Mouse (Mus musculus) hindbrain, embryonic 12.5 days (tissue): ENCODE results near the gene Tiam1. TPM values are rescaled to one million over a fixed set of nuclear protein-coding genes. Genes with fewer than 3 reads are reported as not detected.

Experiments used
- ATAC-seq: fragments of 200-750 bp; cut with Nextera tagmentation; 2 replicates; pipeline ENCODE4 v1.8.0; 2017; ENCODE audit warnings: moderate TSS enrichment; ENCODE audit not compliant: low FRiP score
- H3K27ac ChIP-seq: fragments of 300-500 bp; sonication (generic); 2 replicates; pipeline ENCODE4 v1.5.1; 2016; ENCODE audit warnings: mild to moderate bottlenecking
- H3K27me3 ChIP-seq: fragments of 300-500 bp; sonication (generic); 2 replicates; pipeline ENCODE4 v1.6.1; 2016; ENCODE audit warnings: mild to moderate bottlenecking
- H3K36me3 ChIP-seq: fragments of 300-500 bp; sonication (generic); 2 replicates; pipeline ENCODE4 v1.6.1; 2016; ENCODE audit warnings: mild to moderate bottlenecking
- H3K4me1 ChIP-seq: fragments of 300-500 bp; sonication (generic); 2 replicates; pipeline ENCODE4 v1.6.1; 2016
- H3K4me2 ChIP-seq: fragments of 300-500 bp; sonication (generic); replicated peaks from 2 replicates; pipeline ENCODE4 v1.6.1; 2016; ENCODE audit warnings: mild to moderate bottlenecking
- H3K4me3 ChIP-seq: fragments of 300-500 bp; sonication (generic); 2 replicates; pipeline ENCODE4 v1.5.1; 2016; ENCODE audit warnings: mild to moderate bottlenecking
- H3K9ac ChIP-seq: fragments of 300-500 bp; sonication (generic); 2 replicates; pipeline ENCODE4 v1.6.1; 2016; ENCODE audit warnings: mild to moderate bottlenecking, moderate library complexity
- H3K9me3 ChIP-seq: fragments of 300-500 bp; sonication (generic); replicated peaks from 2 replicates; pipeline ENCODE4 v1.6.1; 2016; ENCODE audit warnings: mild to moderate bottlenecking
- WGBS: fragments of 180-500 bp; shearing (Covaris S2); methylation state at CpG from one replicate; pipeline ENCODE4 v1.1.7; 2016; 5-methylcytosine and 5-hydroxymethylcytosine counted together
- polyA plus RNA-seq: library from polyadenylated mRNA; unstranded; fragments of >200 nt; fragmentation: Nextera tagmentation; extraction: Ambion mirVana; gene quantifications from 2 replicates; pipeline ENCODE4 v1.2.1, GENCODE M21; 2016

The Tiam1 gene
- polyA plus RNA-seq, 1 experiment from 2014 or later: 25.7 TPM

DNA sequence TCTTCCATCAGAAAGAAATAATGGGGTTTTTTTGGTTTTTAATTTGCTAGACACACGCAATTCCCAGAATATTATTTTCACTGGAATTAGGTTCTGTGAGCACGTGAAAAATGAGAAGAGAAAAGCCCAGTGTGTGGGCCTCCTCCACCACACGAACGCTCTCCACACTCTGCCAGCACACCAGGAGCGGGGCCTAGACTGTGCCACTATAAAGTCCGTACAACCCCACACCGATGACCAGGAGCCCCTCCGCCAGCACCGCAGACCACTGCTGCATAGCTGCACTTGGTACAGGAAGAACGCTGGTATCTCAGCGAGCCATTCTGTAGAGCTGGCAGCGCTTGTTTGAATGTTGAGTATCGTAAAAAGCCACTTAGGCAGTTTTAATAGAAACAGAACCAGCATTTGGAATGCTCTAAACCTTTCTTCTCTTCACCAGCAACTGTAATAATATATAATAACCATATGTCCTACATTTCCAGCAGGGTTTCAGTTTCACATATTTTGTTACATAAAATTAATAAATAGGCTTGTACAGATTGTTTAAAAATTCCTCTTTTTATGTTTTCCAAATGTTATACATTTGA lies 136.1 kb downstream of the Tiam1 start:
- Histone ChIP-seq H3K9me3 (no peaks in the 10 kb centered on the region), H3K9ac (no peak overlapping the region), H3K4me3 (no peak overlapping the region), H3K27me3 (no peaks in the 10 kb centered on the region), H3K36me3 (no peaks in the 10 kb centered on the region), H3K4me1 (peaks cover 14% of the 10 kb centered on the region), H3K27ac (no peak overlapping the region), H3K4me2 (no peak overlapping the region)
- WGBS: 84% methylated on average over 13 of the region's 13 CpGs
- ATAC-seq: no peak

DNA sequence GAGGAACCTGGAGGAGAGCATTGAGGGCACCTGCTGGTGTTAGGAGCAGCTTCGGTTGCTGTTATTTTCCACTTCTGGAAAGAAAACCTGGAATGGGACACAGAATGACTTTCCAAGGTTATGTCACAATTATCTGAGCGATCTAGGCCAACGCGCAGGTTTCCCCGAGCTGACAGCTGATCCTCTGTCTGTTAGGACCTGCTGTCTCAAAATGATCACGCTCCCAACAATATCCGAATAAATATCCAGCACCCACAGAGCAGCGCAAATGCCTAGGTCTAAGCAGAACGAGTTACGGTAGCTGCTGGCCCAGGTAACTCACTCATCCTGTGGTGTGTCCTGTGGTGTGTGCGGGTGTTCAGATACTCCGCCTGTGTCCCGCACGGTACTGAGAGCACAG lies 140.0 kb downstream of the Tiam1 start:
- no peak for ATAC-seq
- Histone ChIP-seq H3K4me1 (no peaks in the 10 kb centered on the region), H3K36me3 (no peaks in the 10 kb centered on the region), H3K4me3 (no peak overlapping the region), H3K27me3 (no peaks in the 10 kb centered on the region), H3K4me2 (no peak overlapping the region), H3K9me3 (no peaks in the 10 kb centered on the region), H3K9ac (no peak overlapping the region), H3K27ac (no peak overlapping the region)
- WGBS: 97% methylated on average over 14 of the region's 14 CpGs

DNA sequence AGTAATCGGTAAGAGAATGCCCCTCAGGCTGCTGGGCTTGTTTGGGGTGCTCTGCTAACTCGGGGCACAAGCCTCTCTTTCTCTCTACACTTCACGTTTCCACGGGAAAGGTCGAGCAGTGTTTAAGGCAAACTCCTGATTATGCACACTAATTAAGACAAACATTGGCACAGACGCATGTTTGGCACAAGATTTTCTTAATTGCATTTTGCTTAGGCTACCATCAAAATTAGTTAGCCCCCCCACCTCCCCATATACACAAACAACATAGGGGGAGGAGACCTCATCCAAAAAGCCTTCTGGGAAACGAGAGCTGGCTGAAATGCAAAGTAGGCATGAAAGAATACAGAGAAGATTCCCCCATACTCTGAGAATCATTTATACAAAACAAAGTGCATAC lies 148.4 kb downstream of the Tiam1 start:
- 81% methylated on average over 7 of the region's 7 CpGs for WGBS
- H3K4me3 ChIP-seq: no peak overlapping the region
- no peak overlapping the region for H3K4me2 ChIP-seq
- ATAC-seq: no peak
- H3K27me3 ChIP-seq: no peaks in the 10 kb centered on the region
- no peak overlapping the region for H3K9ac ChIP-seq
- peaks cover 4% of the 10 kb centered on the region for H3K4me1 ChIP-seq
- H3K27ac ChIP-seq: no peak overlapping the region
- H3K36me3 ChIP-seq: peaks cover 4% of the 10 kb centered on the region; the same call in 1 of the 2 replicates
- 0 out of 2 replicates have a peak, but pooled peaks cover 4% of the 10 kb centered on the region for H3K9me3 ChIP-seq

DNA sequence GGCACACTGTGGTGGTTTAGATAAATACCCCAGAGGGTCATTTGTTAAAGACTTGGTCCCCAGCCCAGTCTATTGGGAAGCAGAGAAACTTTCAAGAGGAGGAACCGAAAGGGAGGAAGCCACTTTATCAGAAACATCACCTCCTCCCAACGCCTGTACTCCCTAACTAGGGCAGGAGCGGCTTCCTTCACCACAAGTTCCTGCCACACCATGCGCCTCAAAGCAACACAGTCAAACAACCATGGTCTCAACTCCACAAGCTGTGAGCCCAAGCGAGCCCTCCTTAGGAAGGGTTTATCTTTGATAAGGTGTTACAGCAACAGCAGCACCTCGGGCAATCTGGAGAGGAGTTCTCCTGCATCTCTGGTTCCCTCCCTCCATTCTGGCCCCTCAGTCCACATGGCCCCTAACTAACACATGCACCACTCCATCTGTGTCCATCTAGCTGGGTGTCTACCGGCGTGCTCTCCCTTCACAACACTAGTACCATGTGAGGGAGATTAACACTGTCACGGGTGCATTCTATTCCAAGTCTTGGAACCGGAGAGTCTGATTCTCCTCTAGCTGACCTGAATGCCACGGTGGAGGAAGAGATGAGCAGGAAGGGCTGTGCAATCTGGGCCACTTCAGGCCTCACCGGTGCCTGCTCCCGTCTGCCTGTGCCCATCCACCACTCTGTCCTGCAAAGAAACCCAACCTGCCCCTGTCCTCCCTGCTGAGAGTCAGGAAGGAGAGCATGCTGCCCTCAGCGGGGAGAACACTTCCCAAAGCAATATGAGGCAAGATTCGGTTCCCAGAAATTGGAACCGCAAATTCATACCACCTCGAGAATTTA lies 149.4 kb downstream of the Tiam1 start:
- ATAC-seq: no peak
- 80% methylated on average over 17 of the region's 17 CpGs for WGBS
- Histone ChIP-seq H3K27ac (no peak overlapping the region), H3K4me2 (no peak overlapping the region), H3K27me3 (no peaks in the 10 kb centered on the region), H3K4me1 (peaks cover 4% of the 10 kb centered on the region), H3K9ac (no peak overlapping the region), H3K4me3 (no peak overlapping the region), H3K9me3 (0 out of 2 replicates have a peak, but pooled peaks cover 4% of the 10 kb centered on the region), H3K36me3 (peaks cover 4% of the 10 kb centered on the region; the same call in 1 of the 2 replicates)

DNA sequence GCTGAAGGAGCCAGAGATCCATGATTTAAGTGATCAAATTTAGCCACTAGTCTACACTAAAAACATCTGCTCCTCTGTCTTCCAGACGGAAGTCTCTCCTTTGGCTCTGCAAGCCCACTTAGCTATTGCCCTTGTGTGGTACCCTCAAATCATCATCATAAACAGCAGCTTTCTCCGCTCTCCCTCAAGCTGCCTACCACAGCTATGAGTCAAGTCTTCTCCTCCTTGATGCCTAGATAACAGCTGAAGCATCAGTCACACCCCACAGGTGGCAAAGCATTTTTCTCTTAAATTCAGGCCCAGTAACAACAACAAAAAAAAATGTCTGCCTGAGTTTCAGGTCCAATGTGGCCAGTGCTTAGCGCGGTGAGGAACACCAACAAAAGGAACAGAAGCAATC lies 150.1 kb downstream of the Tiam1 start:
- 0 out of 2 replicates have a peak, but pooled peaks cover 4% of the 10 kb centered on the region for H3K9me3 ChIP-seq
- 97% methylated on average over 4 of the region's 4 CpGs for WGBS
- H3K4me3 ChIP-seq: no peak overlapping the region
- H3K27ac ChIP-seq: no peak overlapping the region
- no peak for ATAC-seq
- no peaks in the 10 kb centered on the region for H3K27me3 ChIP-seq
- no peak overlapping the region for H3K9ac ChIP-seq
- H3K4me1 ChIP-seq: peaks cover 4% of the 10 kb centered on the region
- H3K4me2 ChIP-seq: no peak overlapping the region
- H3K36me3 ChIP-seq: peaks cover 4% of the 10 kb centered on the region; the same call in 1 of the 2 replicates

DNA sequence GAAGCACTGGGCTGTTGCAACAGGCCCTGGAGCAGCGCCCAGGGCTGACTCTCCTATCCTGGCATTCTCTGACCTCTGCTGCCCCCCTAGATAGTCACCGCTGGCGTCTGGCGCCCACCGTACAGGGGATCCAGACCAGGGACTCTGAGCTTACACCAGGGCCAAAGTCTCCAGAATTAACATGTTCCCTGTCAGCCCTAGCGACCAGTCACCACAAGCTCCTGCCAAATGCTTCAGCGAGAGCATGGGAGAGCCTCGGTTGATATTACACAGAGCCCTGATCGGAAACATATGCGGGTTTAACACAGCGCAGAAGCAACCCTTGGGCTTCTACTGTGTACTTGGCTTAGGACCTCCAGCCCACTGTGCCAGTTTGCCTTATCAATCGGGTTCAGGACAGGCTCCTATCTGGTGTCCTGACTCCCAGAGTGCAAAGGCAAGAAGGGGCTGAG lies 151.8 kb downstream of the Tiam1 start:
- ATAC-seq: no peak
- Histone ChIP-seq H3K27me3 (no peaks in the 10 kb centered on the region), H3K4me2 (no peak overlapping the region), H3K4me1 (peaks cover 8% of the 10 kb centered on the region), H3K36me3 (peaks cover 4% of the 10 kb centered on the region; the same call in 1 of the 2 replicates), H3K9me3 (0 out of 2 replicates have a peak, but pooled peaks cover 4% of the 10 kb centered on the region), H3K27ac (no peak overlapping the region), H3K4me3 (no peak overlapping the region), H3K9ac (no peak overlapping the region)
- WGBS: 67% methylated on average over 12 of the region's 12 CpGs

DNA sequence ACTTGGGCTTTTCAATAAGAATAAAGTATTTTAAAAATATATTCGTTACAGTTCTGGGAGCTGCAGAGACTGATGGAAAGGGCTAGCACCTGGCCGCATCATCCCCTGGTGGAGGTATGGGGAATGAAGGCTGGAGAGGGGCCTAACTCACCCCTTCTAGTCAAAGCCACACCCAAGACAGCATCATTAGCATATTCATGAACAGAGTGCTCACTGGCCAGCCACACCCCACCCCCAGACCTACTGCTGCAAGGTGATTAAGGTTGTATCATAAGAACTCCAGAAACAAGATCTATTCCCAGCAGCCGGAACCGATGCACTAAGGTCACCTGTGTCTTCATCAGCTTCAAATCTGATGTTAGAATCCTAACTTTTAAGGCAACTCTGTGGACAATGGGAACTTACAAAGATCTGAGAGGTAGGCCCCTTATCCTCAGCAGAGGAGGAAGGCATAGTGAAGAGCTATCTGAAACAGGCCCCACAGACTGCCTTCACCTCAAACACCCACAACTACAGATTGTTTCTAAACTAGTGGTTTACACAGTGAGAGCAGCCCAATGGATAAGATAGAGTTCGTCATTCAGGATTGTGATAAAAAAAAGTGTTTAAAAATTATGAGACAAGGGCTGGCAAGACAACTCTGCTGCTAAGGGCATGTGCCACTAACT lies 153.1 kb downstream of the Tiam1 start:
- 82% methylated on average over 5 of the region's 5 CpGs for WGBS
- H3K27ac ChIP-seq: no peak overlapping the region
- H3K9ac ChIP-seq: no peak overlapping the region
- ATAC-seq: no peak
- no peak overlapping the region for H3K4me3 ChIP-seq
- no peaks in the 10 kb centered on the region for H3K27me3 ChIP-seq
- H3K4me1 ChIP-seq: peaks cover 13% of the 10 kb centered on the region
- H3K9me3 ChIP-seq: no peaks in the 10 kb centered on the region
- H3K4me2 ChIP-seq: no peak overlapping the region
- no peaks in the 10 kb centered on the region for H3K36me3 ChIP-seq

DNA sequence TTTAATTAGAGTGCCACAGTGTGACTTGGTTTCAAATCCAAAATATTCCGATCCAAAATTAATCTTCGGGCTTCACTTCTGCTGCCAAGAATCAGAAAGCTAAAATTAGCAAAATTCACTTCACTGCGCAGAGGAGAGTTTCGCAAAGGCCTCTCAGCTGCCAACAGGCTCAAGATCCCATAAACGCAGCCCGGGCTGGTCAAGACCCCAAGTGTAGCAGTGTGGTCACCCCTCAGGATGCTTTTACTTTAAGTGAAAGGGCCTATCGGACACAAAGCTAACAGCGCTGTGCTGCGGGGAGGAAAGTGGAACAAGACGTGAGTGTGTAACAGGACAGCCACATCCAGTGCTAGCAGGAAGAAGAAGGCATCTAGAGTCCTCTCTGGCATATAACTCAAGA lies 153.8 kb downstream of the Tiam1 start:
- WGBS: 90% methylated on average over 10 of the region's 10 CpGs
- H3K36me3 ChIP-seq: no peaks in the 10 kb centered on the region

DNA sequence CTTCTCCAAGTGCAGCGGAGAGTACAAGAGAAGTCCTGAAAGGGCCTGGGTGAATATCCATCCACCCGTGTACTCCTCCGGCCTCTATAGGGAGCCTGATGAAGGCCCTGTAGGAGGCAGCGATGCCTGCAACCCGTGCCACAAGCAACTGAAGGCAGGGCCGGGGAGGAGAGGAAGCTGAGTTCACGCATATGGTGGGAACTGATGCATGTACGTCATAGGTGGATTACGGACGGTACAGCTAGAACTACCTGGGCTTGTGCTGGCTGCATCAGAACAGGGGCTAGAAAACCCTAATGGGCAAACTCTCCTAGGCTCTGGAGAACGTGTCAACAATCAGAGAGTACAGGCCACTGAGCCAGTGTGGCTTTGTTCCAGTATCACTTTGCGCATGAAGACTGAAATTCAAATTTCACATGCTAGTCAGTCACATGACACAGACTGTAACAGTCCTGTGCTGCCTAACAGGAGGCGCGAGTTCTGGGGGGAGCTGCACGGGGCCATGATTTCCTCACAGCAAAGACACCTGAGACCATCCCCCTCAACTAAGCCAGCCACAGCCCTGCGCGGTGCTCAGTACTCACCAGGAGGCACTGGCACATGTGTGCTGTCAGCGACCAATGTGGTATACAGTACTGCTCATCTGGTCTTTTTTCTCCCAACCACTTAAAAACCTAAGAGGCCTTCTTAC lies 156.8 kb downstream of the Tiam1 start:
- WGBS: 64% methylated on average over 18 of the region's 18 CpGs
- no peaks in the 10 kb centered on the region for H3K9me3 ChIP-seq
- no peak overlapping the region for H3K27ac ChIP-seq
- H3K27me3 ChIP-seq: no peaks in the 10 kb centered on the region
- no peaks in the 10 kb centered on the region for H3K36me3 ChIP-seq
- ATAC-seq: peak; percentile 64
- H3K9ac ChIP-seq: no peak overlapping the region
- no peak overlapping the region for H3K4me3 ChIP-seq
- no peak overlapping the region for H3K4me2 ChIP-seq
- peaks cover 12% of the 10 kb centered on the region for H3K4me1 ChIP-seq

More for the DNA sequence above, 153.8 kb downstream of the Tiam1 start:
- H3K4me3 ChIP-seq: no peak overlapping the region
- H3K4me1 ChIP-seq: peaks cover 13% of the 10 kb centered on the region
- no peak for ATAC-seq
- H3K27me3 ChIP-seq: no peaks in the 10 kb centered on the region
- no peaks in the 10 kb centered on the region for H3K9me3 ChIP-seq
- no peak overlapping the region for H3K27ac ChIP-seq
- H3K4me2 ChIP-seq: no peak overlapping the region
- H3K9ac ChIP-seq: no peak overlapping the region

DNA sequence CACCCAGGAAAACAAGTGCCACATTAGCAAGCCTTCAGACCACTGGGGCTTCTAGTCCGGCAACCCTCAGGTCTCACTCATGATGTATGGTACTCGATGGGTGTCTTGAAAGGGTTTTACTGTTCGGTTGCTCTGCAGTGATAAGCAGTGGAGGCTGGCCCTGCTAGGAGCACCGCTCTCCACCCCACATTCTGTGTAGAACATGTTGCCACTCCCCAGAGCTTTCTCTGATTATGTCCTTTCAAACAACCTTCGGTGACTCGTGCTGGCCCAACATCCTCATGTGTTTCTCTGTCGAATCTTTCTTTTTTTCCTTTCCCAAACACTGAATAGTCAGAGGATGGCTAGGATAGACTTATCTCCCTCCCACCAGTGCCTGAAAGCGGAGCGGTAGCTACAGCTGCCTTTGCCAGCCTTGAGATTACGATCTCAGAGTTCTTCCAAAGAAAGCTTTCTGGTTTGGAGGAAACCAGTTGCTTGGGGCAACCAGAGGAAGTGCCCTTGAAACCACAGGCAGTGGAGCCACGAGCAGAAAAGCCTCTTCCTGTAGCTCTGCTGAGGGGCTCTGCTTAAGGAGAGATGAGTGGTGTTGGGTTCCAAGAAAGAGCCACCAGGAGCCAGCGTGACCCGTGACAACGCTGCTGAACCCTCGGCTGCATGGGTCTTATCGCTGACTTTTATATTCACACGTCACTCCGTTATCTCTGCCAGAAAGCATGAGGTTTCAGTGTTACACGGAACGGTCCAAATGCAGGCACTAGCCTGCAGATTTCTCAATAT lies 157.7 kb downstream of the Tiam1 start:
- peaks cover 9% of the 10 kb centered on the region for H3K4me1 ChIP-seq
- H3K9me3 ChIP-seq: no peaks in the 10 kb centered on the region
- 75% methylated on average over 20 of the region's 20 CpGs for WGBS
- H3K9ac ChIP-seq: no peak overlapping the region
- no peak overlapping the region for H3K4me3 ChIP-seq
- H3K27me3 ChIP-seq: no peaks in the 10 kb centered on the region
- ATAC-seq: no peak
- no peaks in the 10 kb centered on the region for H3K36me3 ChIP-seq
- no peak overlapping the region for H3K27ac ChIP-seq
- no peak overlapping the region for H3K4me2 ChIP-seq

DNA sequence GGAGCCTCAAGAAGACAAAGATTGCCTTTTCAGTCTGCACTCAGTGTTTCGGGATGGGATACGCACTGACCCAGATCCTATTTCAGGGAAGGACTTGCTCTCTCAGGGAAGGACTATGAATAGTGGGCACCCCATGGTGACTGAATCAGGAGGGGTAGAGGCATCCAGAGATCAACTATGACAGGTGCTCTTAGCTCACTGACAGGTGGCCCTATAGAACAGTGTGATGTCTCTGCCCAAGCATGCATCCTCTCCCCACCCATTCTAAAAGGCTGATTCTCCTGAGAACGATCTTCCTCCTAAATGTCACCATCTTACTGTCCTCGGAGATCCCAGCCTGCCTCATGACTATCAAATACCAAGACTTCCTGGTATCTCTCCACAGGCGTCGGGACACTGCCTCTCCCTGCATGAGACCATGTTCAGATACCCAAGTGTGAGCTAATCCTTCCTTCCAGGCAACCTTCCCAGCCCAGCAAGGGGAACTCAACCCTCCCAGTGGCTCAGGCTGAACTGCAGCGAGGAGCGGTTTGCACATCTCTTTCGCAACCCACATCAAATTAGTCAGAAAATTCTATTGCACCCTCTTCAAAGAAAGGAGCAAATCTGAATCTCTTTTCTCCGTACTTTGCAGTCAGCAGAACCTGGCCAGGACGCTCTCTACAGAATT lies 163.4 kb downstream of the Tiam1 start:
- no peak overlapping the region for H3K9ac ChIP-seq
- H3K27me3 ChIP-seq: no peaks in the 10 kb centered on the region
- ATAC-seq: no peak
- H3K9me3 ChIP-seq: no peaks in the 10 kb centered on the region
- no peaks in the 10 kb centered on the region for H3K4me1 ChIP-seq
- no peak overlapping the region for H3K4me2 ChIP-seq
- WGBS: 87% methylated on average over 11 of the region's 11 CpGs
- no peak overlapping the region for H3K4me3 ChIP-seq
- no peaks in the 10 kb centered on the region for H3K36me3 ChIP-seq
- no peak overlapping the region for H3K27ac ChIP-seq
